Mouse (Mus musculus) G1E-ER4 (cell line): ENCODE results near the gene Radil. TPM values are rescaled to one million over a fixed set of nuclear protein-coding genes. Genes with fewer than 3 reads are reported as not detected.

ENCODE experiments used
- GATA1 ChIP-seq: IDR thresholded peaks from one replicate; pipeline ENCODE4 v1.8.0; 2012; ENCODE audit warnings: low read length, inconsistent platforms
- polyA plus RNA-seq: library from polyadenylated mRNA; stranded (reverse); fragments of >175 nt; gene quantifications from 2 replicates; pipeline ENCODE4 v1.2.3, GENCODE M21; 2012

The Radil gene
- polyA plus RNA-seq, 1 experiment = not detected

DNA sequence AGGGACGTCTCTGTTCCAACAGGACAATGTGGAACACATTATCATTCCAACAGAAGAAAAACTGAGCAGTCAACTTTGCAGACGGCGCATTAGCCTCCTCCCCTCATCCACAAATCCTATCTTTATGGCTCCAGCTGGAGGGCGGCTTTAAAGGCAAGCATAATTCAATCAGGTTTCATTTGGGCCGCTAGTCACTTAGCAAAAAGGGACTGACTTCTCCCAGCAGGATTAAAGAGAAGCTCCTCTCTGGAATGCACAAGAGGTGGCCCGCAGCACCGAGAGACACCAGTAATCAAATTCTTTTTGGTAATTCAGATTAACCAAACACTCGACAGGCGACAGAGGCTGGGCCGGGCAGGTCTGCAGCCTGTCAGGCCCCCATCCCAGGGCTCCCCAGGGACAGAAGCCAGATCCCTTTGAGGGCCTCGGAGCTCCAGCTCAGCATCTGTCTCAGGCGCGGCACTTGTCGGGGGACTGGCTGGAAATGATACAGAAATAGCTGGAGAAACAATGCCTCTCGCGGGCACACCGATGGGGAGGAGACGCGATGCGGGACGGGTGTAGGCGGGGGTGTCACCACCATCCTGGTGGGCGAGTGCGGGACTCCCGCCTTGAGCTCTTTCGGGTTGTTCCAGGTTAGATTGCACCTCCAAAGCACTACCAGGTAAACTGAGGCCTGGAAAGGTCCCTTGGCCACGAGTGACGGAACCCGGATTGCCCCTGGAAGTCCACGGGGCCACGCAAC, 765 bp downstream of the Radil start:
- no peak for TF ChIP-seq GATA1

DNA sequence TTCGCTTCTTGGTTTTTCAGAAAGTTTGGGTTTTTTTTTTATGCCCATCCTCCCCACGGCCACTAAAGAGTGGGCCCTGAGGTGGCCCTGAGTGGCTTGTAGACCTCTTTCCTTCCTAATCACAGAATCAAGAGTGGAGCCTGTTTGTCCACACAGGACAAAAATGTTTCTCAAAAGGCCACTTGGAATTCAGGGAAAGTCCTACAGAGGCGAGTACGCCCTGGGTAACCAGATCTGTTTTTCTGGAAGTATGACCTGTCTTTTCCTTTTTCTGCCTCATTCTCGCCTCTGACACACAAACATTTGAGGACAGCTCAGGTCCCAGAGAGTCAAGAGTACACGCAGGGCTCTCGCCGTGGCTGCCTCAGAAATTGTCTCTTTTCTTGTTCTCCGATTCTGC, 1.5 kb downstream of the Radil start:
- TF ChIP-seq GATA1 = no peak

DNA sequence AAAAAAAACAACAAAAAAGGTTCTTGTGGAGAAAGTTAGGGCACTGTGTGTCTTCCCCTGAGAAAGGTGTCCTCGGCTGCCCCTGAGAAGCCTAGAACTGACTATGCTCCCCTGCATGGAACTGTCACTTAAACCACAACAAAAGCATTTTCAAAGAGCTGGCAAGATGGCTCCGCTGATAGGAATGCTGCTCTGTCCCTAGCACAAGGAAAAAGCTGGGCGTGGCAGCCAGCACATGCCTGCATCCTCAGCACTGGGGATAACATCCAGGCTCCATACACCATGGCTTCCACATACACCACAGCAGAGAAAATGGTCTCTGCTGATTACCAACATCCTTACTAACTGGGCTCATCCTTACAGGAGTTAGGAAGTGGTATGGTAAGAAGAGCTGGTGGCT, 3.8 kb downstream of the Radil start:
- TF ChIP-seq GATA1 = no peak

DNA sequence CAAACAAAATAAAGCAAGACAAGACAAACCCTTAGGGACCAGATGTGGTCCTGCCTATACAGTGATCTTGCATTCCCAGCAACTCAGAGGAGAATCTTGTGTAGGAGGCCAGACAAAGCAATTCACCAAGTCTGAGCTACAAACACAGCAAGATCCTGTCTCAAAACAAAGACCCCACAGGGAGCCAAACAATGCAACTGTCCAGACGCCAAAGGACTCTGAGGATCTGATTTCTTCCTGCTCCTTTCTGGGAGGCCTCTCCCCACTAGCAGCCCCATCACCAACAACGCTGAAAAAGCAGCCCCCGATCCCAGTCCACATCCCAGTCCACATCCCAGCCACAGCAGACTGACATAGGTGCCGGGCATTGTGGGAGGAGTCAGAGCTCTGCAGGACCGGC, 4.6 kb downstream of the Radil start:
- no peak for TF ChIP-seq GATA1

DNA sequence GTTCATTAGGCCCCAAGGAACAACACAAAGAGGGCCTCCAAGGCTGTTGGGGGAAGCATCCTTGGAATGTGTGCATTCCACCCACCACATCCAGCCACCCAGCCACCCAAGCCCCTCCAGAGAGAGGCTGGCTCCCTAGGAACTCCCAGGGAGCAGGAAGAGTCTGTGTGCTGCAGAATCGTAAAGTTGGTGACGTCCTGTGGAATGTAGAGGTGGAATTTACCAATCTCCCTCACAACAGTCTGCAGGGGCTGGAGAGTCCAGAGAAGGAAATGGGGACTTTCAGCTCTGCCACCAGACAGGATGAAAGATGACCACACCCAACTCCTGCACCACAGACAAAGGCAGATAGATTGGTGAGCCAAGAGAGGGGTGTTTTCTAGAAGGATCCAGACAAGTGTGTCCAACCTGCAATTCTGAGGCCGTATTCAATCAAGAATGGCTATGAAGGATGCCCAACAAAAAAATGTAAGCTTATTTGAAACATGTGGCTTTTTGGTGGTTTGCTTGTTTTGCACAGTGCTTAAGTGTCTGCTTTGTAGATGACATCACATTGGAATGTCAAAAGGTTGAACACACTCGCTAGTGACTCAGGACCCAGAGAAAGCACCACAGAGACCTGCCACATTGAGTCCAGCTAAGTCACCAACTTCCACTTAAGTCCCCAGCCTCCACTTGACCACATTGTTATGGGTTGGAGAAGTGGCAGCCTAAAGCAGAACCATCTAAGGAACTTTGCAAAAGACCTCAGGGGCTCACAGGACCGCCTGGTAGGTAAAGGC, 5.7 kb downstream of the Radil start:
- TF ChIP-seq GATA1 = no peak

DNA sequence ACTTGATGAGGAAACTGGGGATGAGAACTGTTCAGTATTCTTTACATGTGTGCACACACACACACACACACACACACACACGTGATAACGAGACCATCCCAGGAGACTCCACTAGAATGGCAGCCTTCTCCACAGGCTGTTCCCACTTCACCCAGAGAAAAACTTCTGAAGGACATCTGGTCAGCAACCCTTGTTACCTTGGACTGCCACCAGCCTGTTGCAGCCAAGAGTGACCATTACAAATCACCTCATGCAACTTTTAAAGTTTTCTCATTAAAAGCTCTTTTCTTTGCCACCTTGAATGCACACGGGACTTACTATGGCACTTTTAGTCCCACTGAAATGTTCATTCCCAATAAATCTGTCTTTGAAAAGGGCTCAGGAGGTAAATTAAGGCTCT, 13.6 kb downstream of the Radil start:
- TF ChIP-seq GATA1 = no peak

DNA sequence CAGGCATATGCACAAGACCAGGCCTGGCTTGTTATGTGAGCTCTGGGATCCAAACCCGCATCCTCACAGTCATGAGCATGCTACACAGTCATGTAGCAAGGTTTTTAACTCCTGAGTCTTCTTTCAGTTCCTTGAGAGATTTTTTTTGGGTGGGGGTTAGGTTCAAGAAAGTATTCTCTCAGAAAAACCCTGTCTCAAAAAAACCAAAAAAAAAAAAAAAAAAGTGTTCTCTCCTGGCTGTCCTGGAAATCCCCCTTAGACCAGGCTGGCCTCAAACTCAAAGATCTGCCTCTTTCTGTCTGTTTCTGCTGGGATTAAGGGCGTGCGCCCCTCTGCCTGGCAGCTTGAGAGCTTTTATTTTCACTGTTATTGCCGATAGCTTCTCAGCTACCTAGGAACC, 15.5 kb downstream of the Radil start:
- TF ChIP-seq GATA1 = no peak

DNA sequence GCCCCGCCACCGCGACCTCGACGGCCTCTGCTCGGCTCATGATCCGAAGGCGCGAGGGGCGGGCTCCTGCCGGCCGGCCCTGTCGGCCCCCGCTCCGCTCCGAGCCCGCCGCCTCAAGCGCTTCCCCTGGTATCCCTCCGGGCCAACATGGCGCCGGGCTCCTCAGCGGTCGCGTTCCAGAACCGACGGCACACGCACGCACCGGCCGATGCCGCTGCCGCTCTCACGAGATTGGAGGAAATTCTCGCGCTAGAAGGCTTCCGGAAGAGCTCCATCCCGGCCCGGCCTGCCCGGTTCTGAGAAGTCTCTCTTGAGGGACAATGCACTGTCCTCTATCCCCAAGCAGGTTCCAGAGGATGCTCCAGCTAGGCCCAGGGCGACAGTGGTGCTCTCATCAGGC, 21.0 kb downstream of the Radil start, which contains the start of gene Papolb:
Gene Papolb (minus strand): TSS at position 162 of the 400 bp plus-strand sequence.
- no peak for TF ChIP-seq GATA1

DNA sequence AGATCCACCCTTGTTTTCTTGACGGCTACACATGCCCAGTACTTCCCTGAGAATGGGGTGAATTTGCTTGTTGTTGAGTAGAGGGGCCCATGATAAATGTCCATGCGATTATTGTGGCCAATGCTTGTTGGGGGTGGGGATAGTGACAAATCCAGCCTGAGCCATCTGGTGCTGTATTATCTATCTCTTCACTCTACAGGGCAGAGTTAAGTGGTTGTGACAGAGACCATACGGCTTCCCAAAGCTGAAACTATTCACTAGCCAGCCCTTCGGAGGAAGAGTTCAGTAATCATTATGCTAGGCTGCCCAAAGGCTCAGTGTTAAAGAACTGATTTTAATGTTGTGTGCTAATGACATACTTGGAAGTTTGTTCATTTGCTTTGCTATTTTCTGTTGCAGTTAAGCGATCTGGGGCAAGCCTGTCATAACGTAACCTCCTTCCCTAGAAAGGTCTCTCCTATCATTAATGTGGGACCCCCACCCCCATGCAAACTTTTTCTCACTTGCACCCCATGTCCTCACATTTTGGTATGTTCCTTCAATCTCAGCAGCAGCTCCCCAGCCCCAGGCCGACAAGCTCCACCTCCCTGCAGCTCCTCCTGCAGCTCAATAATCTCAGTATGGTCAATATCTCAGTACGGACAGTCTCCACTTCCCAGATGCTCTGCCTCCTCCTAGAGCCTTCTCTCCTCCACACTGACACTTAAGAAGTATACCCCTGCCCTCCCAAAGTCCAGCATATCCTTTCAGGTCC, 26.0 kb downstream of the Radil start:
- no peak for TF ChIP-seq GATA1

DNA sequence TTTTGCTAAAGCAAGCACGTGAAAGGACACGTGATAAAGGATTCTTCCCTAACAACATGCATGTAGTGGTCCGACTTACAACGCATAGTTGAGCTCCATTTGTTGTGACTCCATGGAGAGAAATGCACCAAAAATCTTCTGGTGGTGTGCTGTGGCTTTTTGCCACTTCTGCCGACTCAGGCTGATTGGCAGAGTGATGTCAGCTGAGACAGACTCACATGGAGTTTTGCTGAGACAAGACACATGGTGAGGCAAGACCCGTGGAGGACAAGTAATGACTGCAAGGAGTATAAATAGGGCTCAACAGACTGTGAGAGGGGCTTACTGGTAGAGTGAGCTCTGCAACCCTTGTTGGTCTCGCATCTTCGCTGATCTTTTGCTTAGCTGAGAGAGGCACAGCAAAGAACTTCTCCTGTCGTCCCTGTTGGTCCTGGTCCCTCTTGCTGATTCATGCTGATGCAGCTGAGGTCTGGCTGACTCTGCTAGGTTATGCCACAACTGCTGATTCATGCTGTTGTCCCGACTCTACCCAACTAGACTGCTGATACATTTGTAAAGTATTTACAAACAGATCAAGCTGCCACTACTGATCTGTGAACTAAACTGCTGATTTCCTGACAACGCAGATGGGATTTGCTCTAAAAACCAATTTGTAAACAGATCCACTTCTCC, 29.6 kb downstream of the Radil start:
- no peak for TF ChIP-seq GATA1

DNA sequence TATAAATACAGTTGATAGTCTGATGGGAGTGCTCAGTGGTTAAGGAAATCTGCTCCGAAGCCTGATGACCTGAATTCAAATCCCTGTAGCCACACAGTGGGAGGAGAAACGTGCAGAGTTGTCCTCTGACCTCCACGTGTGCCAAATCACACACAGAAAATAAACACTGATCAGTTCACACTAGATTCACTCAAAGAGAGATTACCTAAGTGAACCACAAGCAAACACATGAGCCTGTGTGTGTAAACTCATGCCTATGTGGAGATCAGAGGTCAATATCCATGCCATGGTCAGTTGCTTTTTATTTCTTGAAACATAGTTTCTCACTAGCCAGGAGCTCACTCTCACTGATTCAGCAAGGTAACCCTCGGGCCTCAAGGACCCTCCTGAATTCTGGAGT, 30.5 kb downstream of the Radil start:
- no peak for TF ChIP-seq GATA1

DNA sequence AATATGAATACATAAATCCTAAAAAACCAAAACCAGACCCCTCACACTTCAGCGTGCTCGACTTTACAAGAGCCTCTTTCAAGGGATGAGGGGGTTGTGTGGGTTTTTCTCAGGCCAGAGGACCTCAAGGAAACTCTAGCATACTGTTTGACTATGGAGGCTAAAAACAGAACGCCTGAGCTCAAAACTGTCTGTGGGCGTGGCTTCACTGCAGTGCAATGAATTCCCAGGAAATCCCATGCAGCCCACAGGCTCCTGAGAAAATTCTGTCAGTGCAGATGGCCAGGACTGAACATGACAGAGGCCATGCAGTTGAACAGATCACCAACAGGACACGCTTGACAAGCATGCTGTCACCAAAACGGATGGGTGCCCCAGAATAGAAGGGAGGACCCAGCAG, 31.9 kb downstream of the Radil start:
- TF ChIP-seq GATA1 = no peak

DNA sequence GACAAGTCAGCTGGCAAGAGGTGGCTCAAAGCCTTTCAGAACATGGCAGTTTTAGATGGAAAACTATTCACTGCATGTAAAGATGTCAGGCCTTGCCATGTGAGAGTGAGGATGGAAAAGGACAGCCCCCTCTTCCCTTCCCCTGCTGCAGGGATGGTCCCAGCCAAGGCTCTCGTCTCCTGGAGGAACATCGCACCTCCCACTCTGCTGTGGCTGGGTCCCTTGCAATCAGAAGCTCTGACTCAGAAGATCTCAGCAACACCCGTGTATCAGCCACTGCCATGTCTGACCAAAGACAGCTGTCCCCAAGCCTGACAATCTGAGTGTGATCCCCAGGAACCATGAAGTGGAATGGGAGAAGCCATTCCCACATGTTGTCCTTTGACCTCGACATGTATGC, 38.8 kb downstream of the Radil start:
- no peak for TF ChIP-seq GATA1

DNA sequence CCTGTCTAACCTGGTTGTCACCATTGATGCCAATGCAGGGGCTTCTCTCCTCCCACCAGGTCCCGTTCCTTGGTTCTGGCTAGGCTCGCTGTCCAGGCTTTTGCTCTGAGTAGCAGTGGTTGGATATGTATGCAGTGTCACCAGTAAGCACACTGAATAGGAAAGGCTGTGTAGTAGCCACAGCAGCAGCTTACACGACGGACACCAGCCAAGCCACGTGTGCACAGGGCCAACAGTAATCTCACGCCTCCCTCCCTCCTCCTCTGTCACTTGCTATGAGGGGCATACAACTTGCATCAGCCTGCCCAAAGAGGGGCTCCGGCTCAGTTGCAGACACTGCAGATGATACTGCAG, 40.9 kb downstream of the Radil start:
- TF ChIP-seq GATA1 = no peak

DNA sequence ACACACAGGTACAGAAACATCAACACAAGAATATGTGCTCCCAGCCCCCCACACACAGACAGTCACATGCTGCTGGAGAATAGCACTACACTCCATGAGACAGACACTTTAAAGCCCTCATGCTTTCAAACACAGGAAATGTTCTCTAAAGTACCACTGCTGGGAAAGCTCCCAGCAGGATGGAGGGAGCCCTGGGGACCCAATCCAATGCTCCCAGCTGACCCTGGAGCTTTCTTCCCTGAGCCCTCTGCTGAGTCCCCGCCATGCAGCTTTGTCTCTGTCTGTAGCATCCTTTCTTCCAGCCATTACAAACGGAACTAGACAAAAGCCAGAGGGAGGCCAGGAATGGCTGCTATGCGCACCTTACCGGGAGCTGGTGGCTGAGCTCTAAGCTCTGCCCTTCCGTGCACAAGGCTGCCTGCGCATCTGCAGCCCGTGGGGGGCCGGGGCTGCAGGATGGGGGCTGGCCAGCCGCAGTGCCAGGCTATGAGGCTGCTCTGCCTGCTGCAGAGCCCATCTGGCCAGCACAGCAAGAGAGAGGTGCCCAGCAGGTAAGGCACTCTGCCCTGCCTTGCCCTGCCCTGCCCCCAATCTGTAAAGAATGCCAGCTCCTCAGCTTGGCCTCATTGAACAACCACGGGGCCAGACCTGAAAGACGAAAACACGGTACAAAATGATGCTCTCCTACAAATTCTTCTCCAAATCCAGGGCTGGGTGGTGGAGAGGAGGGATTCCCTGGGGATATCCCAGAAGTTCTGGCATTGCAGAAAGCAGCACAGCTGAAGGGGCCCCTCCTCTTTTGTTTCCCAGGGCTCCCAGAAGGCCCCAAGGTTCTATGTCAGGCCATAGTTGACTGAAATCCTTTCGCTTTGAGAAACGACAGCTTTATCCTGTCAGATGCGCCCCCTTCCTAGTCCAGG, 41.5 kb downstream of the Radil start:
- no peak for TF ChIP-seq GATA1
